Mouse (Mus musculus): ENCODE results near the gene Kctd7.

DNA sequence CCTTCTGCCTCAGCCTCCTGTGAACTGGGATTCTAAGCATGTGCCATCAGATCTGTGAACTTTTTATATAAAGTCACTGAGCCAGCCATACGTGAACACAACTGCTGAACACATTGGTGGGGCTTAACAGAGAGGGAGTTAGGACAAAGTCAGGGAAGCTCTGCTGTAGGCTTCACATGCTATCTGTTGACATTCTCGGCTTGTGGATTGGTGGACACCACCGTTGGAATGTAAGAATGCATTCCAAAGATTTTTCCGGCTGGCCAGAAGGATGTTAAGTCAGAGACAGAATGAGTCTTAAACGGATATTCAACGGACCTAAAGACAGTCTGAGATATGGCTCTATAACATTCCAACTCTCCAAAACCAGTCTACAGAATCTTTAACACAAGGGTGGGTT lies 24.4 kb downstream of the Kctd7 start:
- TF ChIP-seq CTCF (IDR thresholded peaks at IDR 0.05; ENCODE audit: low read depth) (no peak), EP300 (optimal IDR thresholded peaks at IDR 0.05) (no peak)
